Mouse (Mus musculus): ENCODE data around the gene Clic1. TPM values are rescaled to one million over a fixed set of nuclear protein-coding genes. Genes with fewer than 3 reads are reported as not detected.

The Clic1 gene
- polyA plus RNA-seq, 1 experiment, result not detected

DNA sequence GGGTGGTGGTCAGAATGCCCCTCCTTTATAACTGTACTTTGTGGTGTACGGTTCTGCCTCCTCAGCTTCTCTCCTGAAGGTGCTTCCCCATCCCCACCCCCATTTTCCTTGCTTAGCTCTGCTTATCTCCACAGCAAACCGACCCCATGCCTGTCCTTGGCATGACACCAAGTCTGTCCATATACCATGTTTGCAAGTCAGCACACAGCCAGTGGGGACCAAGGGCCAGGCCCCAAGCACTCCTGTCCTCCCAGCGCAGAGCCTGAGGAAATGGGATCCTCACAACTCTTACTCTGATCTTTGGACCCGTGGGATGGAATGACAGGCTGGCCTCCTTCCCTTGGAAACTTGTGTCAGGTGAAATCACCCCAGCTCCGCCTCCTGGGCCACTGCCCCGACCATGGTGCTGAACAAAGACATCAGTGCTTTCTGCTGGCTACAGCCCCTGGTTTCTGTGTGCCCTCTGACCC, 53.5 kb downstream of the Clic1 start:
- TF ChIP-seq POLR2A (IDR thresholded peaks at IDR 0.05; ENCODE audit: insufficient read depth, low read depth, low read length) (no peak), CTCF (IDR thresholded peaks at IDR 0.05; ENCODE audit: insufficient read depth, low read depth, low read length) (no peak)
- WGBS, result 76% methylated on average over 6 of the region's 6 CpGs
- H3K4me1 ChIP-seq (ENCODE audit: control insufficient read depth, insufficient read depth, low read length), result peaks cover 2% of the 10 kb centered on the region; the same call in 1 of the 2 replicates
- no peak overlapping the region for H3K27ac ChIP-seq (ENCODE audit: insufficient read depth, low read depth, low read length)
- H3K4me3 ChIP-seq (ENCODE audit: insufficient read depth, low read depth, low read length), result no peak overlapping the region

DNA sequence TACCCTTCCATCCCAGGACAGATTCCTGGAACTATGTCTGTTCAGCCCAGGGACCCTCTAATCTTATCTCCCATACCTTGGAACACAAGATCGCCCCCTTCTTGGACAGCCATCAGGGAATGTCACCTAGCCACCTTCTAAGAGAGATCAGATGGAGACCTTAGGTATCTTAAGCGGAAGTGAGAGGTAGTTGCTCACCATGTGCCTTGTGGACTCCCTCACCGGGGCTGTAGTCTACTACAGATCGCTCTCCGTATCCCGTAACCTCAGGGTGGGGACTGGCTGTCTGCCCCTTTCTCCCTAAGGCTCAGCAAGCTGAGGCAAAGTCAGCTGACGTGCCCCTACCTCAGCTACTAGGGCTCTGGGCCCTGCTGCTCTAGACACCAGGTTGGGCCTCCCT, 54.3 kb downstream of the Clic1 start:
- Histone ChIP-seq H3K4me1 (ENCODE audit: control insufficient read depth, insufficient read depth, low read length) (peaks cover 2% of the 10 kb centered on the region; the same call in 1 of the 2 replicates), H3K27ac (ENCODE audit: insufficient read depth, low read depth, low read length) (no peak overlapping the region), H3K4me3 (ENCODE audit: insufficient read depth, low read depth, low read length) (no peak overlapping the region)
- TF ChIP-seq CTCF (IDR thresholded peaks at IDR 0.05; ENCODE audit: insufficient read depth, low read depth, low read length) (no peak), POLR2A (IDR thresholded peaks at IDR 0.05; ENCODE audit: insufficient read depth, low read depth, low read length) (no peak)
- WGBS, result 88% methylated on average over 7 of the region's 7 CpGs

GRCm38 (mm10) chr17:35104754-35105153, 55.0 kb downstream of the Clic1 start:
- Histone ChIP-seq H3K27ac (ENCODE audit: insufficient read depth, low read depth, low read length) (no peak overlapping the region), H3K4me1 (ENCODE audit: control insufficient read depth, insufficient read depth, low read length) (peaks cover 2% of the 10 kb centered on the region; the same call in 1 of the 2 replicates), H3K4me3 (ENCODE audit: insufficient read depth, low read depth, low read length) (no peak overlapping the region)
- TF ChIP-seq CTCF (IDR thresholded peaks at IDR 0.05; ENCODE audit: insufficient read depth, low read depth, low read length), result no peak
- no peak for TF ChIP-seq POLR2A (IDR thresholded peaks at IDR 0.05; ENCODE audit: insufficient read depth, low read depth, low read length)
- WGBS, result 74% methylated on average over 6 of the region's 6 CpGs

DNA sequence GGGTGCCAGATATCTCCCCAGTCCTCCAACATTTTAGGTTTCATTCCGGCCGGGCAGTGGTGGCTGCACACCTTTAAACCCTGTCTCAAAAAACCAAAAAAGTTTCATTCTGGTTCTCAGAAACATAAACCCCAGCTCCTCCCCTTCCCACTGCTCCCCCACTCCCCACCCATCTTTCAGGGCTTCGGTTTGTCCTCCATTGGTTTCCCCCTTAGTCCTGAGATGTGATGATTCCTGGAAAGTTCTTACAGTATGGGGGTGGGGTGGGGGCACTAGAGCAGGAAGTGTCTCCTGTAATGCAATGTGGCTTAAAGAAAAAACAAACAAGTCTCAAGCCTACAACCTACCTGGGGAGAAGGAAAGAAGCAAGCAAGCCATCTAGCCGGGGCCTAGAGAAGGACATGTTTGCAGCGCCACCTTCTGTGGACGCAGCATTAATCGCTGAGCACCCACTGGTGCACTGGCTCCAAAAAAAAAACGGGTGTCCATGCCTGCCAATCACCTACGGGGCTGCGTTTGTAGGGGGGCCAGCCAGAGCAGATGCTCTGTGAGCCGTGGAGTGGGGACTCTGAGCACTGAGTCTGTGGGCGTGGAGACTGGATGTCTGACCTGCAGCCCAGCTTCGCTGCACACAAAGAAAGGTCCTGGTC, 56.1 kb downstream of the Clic1 start:
- Histone ChIP-seq H3K27ac (ENCODE audit: insufficient read depth, low read depth, low read length) (no peak overlapping the region), H3K4me3 (ENCODE audit: insufficient read depth, low read depth, low read length) (no peak overlapping the region), H3K4me1 (ENCODE audit: control insufficient read depth, insufficient read depth, low read length) (peaks cover 2% of the 10 kb centered on the region; the same call in 1 of the 2 replicates)
- 25% methylated on average over 13 of the region's 13 CpGs for WGBS
- TF ChIP-seq POLR2A (IDR thresholded peaks at IDR 0.05; ENCODE audit: insufficient read depth, low read depth, low read length) (no peak), CTCF (IDR thresholded peaks at IDR 0.05; ENCODE audit: insufficient read depth, low read depth, low read length) (0 out of 2 replicates have a peak, but pooled peaks have one; percentile 11)

GRCm38 (mm10) chr17:35106522-35106921, 56.8 kb downstream of the Clic1 start:
- Histone ChIP-seq H3K4me3 (ENCODE audit: insufficient read depth, low read depth, low read length) (no peak overlapping the region), H3K27ac (ENCODE audit: insufficient read depth, low read depth, low read length) (no peak overlapping the region), H3K4me1 (ENCODE audit: control insufficient read depth, insufficient read depth, low read length) (peaks cover 2% of the 10 kb centered on the region; the same call in 1 of the 2 replicates)
- TF ChIP-seq POLR2A (IDR thresholded peaks at IDR 0.05; ENCODE audit: insufficient read depth, low read depth, low read length), result no peak
- no peak for TF ChIP-seq CTCF (IDR thresholded peaks at IDR 0.05; ENCODE audit: insufficient read depth, low read depth, low read length)
- 60% methylated on average over 3 of the region's 3 CpGs for WGBS

GRCm38 (mm10) chr17:35108097-35108496, 58.3 kb downstream of the Clic1 start, which contains the start of gene Ly6g5c:
Gene Ly6g5c (plus strand): TSS chr17:35108279.
- Histone ChIP-seq H3K4me1 (ENCODE audit: control insufficient read depth, insufficient read depth, low read length) (peaks cover 2% of the 10 kb centered on the region; the same call in 1 of the 2 replicates), H3K27ac (ENCODE audit: insufficient read depth, low read depth, low read length) (no peak within 1 kb of the TSS), H3K4me3 (ENCODE audit: insufficient read depth, low read depth, low read length) (no peak within 1 kb of the TSS)
- TF ChIP-seq POLR2A (IDR thresholded peaks at IDR 0.05; ENCODE audit: insufficient read depth, low read depth, low read length) (no peak), CTCF (IDR thresholded peaks at IDR 0.05; ENCODE audit: insufficient read depth, low read depth, low read length) (no peak)
- WGBS, result 80% methylated on average over 6 of the region's 6 CpGs

Other genes with a start within 250 kb of the Clic1 start
- gene Cyp21a1, start 245.4 kb upstream of the Clic1 start, polyA plus RNA-seq (2012; ENCODE audit: insufficient read depth, insufficient read length, low replicate concordance, missing spikeins), result not detected in 2 replicates
- not detected in 2 replicates for gene Stk19, start 213.0 kb upstream of the Clic1 start, polyA plus RNA-seq (2012; ENCODE audit: insufficient read depth, insufficient read length, low replicate concordance, missing spikeins)
- gene Dxo, start 212.9 kb upstream of the Clic1 start, polyA plus RNA-seq (2012; ENCODE audit: insufficient read depth, insufficient read length, low replicate concordance, missing spikeins), result not detected in 2 replicates
- gene Skiv2l, start 199.8 kb upstream of the Clic1 start, polyA plus RNA-seq (2012; ENCODE audit: insufficient read depth, insufficient read length, low replicate concordance, missing spikeins), result not detected in 2 replicates
- not detected in 2 replicates for gene Nelfe, start 199.6 kb upstream of the Clic1 start, polyA plus RNA-seq (2012; ENCODE audit: insufficient read depth, insufficient read length, low replicate concordance, missing spikeins)
- gene Cfb, start 187.4 kb upstream of the Clic1 start, polyA plus RNA-seq (2012; ENCODE audit: insufficient read depth, insufficient read length, low replicate concordance, missing spikeins), result not detected in 2 replicates
- gene Zbtb12, start 170.5 kb upstream of the Clic1 start, polyA plus RNA-seq (2012; ENCODE audit: insufficient read depth, insufficient read length, low replicate concordance, missing spikeins), result not detected in 2 replicates
- not detected in 2 replicates for gene Gm20547, start 167.9 kb upstream of the Clic1 start, polyA plus RNA-seq (2012; ENCODE audit: insufficient read depth, insufficient read length, low replicate concordance, missing spikeins)
- gene C2, start 151.7 kb upstream of the Clic1 start, polyA plus RNA-seq (2012; ENCODE audit: insufficient read depth, insufficient read length, low replicate concordance, missing spikeins), result not detected in 2 replicates
- gene Ehmt2, start 151.5 kb upstream of the Clic1 start, polyA plus RNA-seq (2012; ENCODE audit: insufficient read depth, insufficient read length, low replicate concordance, missing spikeins), result 130 TPM in 1 of 2 replicates, not detected in the other
- not detected in 2 replicates for gene Slc44a4, start 135.5 kb upstream of the Clic1 start, polyA plus RNA-seq (2012; ENCODE audit: insufficient read depth, insufficient read length, low replicate concordance, missing spikeins)
- not detected in 2 replicates for gene Neu1, start 118.7 kb upstream of the Clic1 start, polyA plus RNA-seq (2012; ENCODE audit: insufficient read depth, insufficient read length, low replicate concordance, missing spikeins)
- gene Hspa1b, start 90.7 kb upstream of the Clic1 start, polyA plus RNA-seq (2012; ENCODE audit: insufficient read depth, insufficient read length, low replicate concordance, missing spikeins), result not detected in 2 replicates
- not detected in 2 replicates for gene Gm20481, start 80.1 kb upstream of the Clic1 start, polyA plus RNA-seq (2012; ENCODE audit: insufficient read depth, insufficient read length, low replicate concordance, missing spikeins)
- gene Hspa1a, start 77.8 kb upstream of the Clic1 start, polyA plus RNA-seq (2012; ENCODE audit: insufficient read depth, insufficient read length, low replicate concordance, missing spikeins), result not detected in 2 replicates
- not detected in 2 replicates for gene Hspa1l, start 77.3 kb upstream of the Clic1 start, polyA plus RNA-seq (2012; ENCODE audit: insufficient read depth, insufficient read length, low replicate concordance, missing spikeins)
- not detected in 2 replicates for gene Lsm2, start 68.1 kb upstream of the Clic1 start, polyA plus RNA-seq (2012; ENCODE audit: insufficient read depth, insufficient read length, low replicate concordance, missing spikeins)
- gene Vars, start 49.0 kb upstream of the Clic1 start, polyA plus RNA-seq (2012; ENCODE audit: insufficient read depth, insufficient read length, low replicate concordance, missing spikeins), result not detected in 2 replicates
- not detected in 2 replicates for gene Vwa7, start 33.4 kb upstream of the Clic1 start, polyA plus RNA-seq (2012; ENCODE audit: insufficient read depth, insufficient read length, low replicate concordance, missing spikeins)
- gene Sapcd1, start 21.9 kb upstream of the Clic1 start, polyA plus RNA-seq (2012; ENCODE audit: insufficient read depth, insufficient read length, low replicate concordance, missing spikeins), result not detected in 2 replicates
- not detected in 2 replicates for gene Msh5, start 3.2 kb upstream of the Clic1 start, polyA plus RNA-seq (2012; ENCODE audit: insufficient read depth, insufficient read length, low replicate concordance, missing spikeins)
- not detected in 2 replicates for gene Ddah2, start 9.1 kb downstream of the Clic1 start, polyA plus RNA-seq (2012; ENCODE audit: insufficient read depth, insufficient read length, low replicate concordance, missing spikeins)
- not detected in 2 replicates for gene Ly6g6c, start 15.4 kb downstream of the Clic1 start, polyA plus RNA-seq (2012; ENCODE audit: insufficient read depth, insufficient read length, low replicate concordance, missing spikeins)
- gene Mpig6b, start 16.2 kb downstream of the Clic1 start, polyA plus RNA-seq (2012; ENCODE audit: insufficient read depth, insufficient read length, low replicate concordance, missing spikeins), result not detected in 2 replicates
- not detected in 2 replicates for gene Ly6g6e, start 26.9 kb downstream of the Clic1 start, polyA plus RNA-seq (2012; ENCODE audit: insufficient read depth, insufficient read length, low replicate concordance, missing spikeins)
- not detected in 2 replicates for gene Ly6g6d, start 28.1 kb downstream of the Clic1 start, polyA plus RNA-seq (2012; ENCODE audit: insufficient read depth, insufficient read length, low replicate concordance, missing spikeins)
- not detected in 2 replicates for gene Ly6g6f, start 35.6 kb downstream of the Clic1 start, polyA plus RNA-seq (2012; ENCODE audit: insufficient read depth, insufficient read length, low replicate concordance, missing spikeins)
- gene Abhd16a, start 39.3 kb downstream of the Clic1 start, polyA plus RNA-seq (2012; ENCODE audit: insufficient read depth, insufficient read length, low replicate concordance, missing spikeins), result not detected in 2 replicates
- gene Ly6g5c, start 58.3 kb downstream of the Clic1 start, polyA plus RNA-seq (2012; ENCODE audit: insufficient read depth, insufficient read length, low replicate concordance, missing spikeins), result not detected in 2 replicates
- not detected in 2 replicates for gene Ly6g5b, start 65.5 kb downstream of the Clic1 start, polyA plus RNA-seq (2012; ENCODE audit: insufficient read depth, insufficient read length, low replicate concordance, missing spikeins)
- not detected in 2 replicates for gene Gpank1, start 71.5 kb downstream of the Clic1 start, polyA plus RNA-seq (2012; ENCODE audit: insufficient read depth, insufficient read length, low replicate concordance, missing spikeins)
- not detected in 2 replicates for gene Csnk2b, start 72.1 kb downstream of the Clic1 start, polyA plus RNA-seq (2012; ENCODE audit: insufficient read depth, insufficient read length, low replicate concordance, missing spikeins)
- gene D17H6S53E, start 76.4 kb downstream of the Clic1 start, polyA plus RNA-seq (2012; ENCODE audit: insufficient read depth, insufficient read length, low replicate concordance, missing spikeins), result not detected in 2 replicates
- not detected in 2 replicates for gene Apom, start 82.1 kb downstream of the Clic1 start, polyA plus RNA-seq (2012; ENCODE audit: insufficient read depth, insufficient read length, low replicate concordance, missing spikeins)
- 684 TPM in 1 of 2 replicates, not detected in the other for gene Bag6, start 85.2 kb downstream of the Clic1 start, polyA plus RNA-seq (2012; ENCODE audit: insufficient read depth, insufficient read length, low replicate concordance, missing spikeins)
- 146 and 391 TPM in 2 replicates for gene Prrc2a, start 114.9 kb downstream of the Clic1 start, polyA plus RNA-seq (2012; ENCODE audit: insufficient read depth, insufficient read length, low replicate concordance, missing spikeins)
- not detected in 2 replicates for gene Aif1, start 126.1 kb downstream of the Clic1 start, polyA plus RNA-seq (2012; ENCODE audit: insufficient read depth, insufficient read length, low replicate concordance, missing spikeins)
- gene Lst1, start 138.5 kb downstream of the Clic1 start, polyA plus RNA-seq (2012; ENCODE audit: insufficient read depth, insufficient read length, low replicate concordance, missing spikeins), result not detected in 2 replicates
- gene Ltb, start 144.5 kb downstream of the Clic1 start, polyA plus RNA-seq (2012; ENCODE audit: insufficient read depth, insufficient read length, low replicate concordance, missing spikeins), result not detected in 2 replicates
- not detected in 2 replicates for gene Tnf, start 152.0 kb downstream of the Clic1 start, polyA plus RNA-seq (2012; ENCODE audit: insufficient read depth, insufficient read length, low replicate concordance, missing spikeins)
- gene Lta, start 155.4 kb downstream of the Clic1 start, polyA plus RNA-seq (2012; ENCODE audit: insufficient read depth, insufficient read length, low replicate concordance, missing spikeins), result not detected in 2 replicates
- gene Gm16181, start 170.9 kb downstream of the Clic1 start, polyA plus RNA-seq (2012; ENCODE audit: insufficient read depth, insufficient read length, low replicate concordance, missing spikeins), result not detected in 2 replicates
- gene Atp6v1g2, start 183.7 kb downstream of the Clic1 start, polyA plus RNA-seq (2012; ENCODE audit: insufficient read depth, insufficient read length, low replicate concordance, missing spikeins), result not detected in 2 replicates
- gene Nfkbil1, start 185.8 kb downstream of the Clic1 start, polyA plus RNA-seq (2012; ENCODE audit: insufficient read depth, insufficient read length, low replicate concordance, missing spikeins), result not detected in 2 replicates
- 290 and 359 TPM in 2 replicates for gene Ddx39b, start 191.8 kb downstream of the Clic1 start, polyA plus RNA-seq (2012; ENCODE audit: insufficient read depth, insufficient read length, low replicate concordance, missing spikeins)
- gene H2-D1, start 212.8 kb downstream of the Clic1 start, polyA plus RNA-seq (2012; ENCODE audit: insufficient read depth, insufficient read length, low replicate concordance, missing spikeins), result 345 and 592 TPM in 2 replicates

All from olfactory bulb, adult 2 months (tissue).